Mouse (Mus musculus) layer of hippocampus, adult 2 months (tissue): ENCODE data around the gene Phf1. TPM values are rescaled to one million over a fixed set of nuclear protein-coding genes. Genes with fewer than 3 reads are reported as not detected.

Experiments used
- DNase-seq, 2 experiments: peaks; one replicate each; pipeline ENCODE4 v3.0.0; 2022; ENCODE audit warnings: low spot score in 2 of 2
- H3K27ac ChIP-seq: fragments of 200-600 bp; 2 replicates; pipeline ENCODE4 v1.8.1; 2022
- H3K4me3 ChIP-seq: fragments of 200-600 bp; 2 replicates; pipeline ENCODE4 v1.8.1; 2022; ENCODE audit warnings: mild to moderate bottlenecking
- CTCF ChIP-seq: fragments of 200-600 bp; conservative IDR thresholded peaks from 2 replicates; pipeline ENCODE4 v1.8.1; 2022; ENCODE audit warnings: antibody characterized with exemption, mild to moderate bottlenecking, moderate library complexity
- total RNA-seq, 2 experiments: library from RNA; stranded (reverse); gene quantifications; 2 replicates each; pipeline ENCODE4 v1.2.3; 2021

The Phf1 gene
- total RNA-seq, 2 experiments from 2014 or later = 31.4 to 33.9 TPM

DNA sequence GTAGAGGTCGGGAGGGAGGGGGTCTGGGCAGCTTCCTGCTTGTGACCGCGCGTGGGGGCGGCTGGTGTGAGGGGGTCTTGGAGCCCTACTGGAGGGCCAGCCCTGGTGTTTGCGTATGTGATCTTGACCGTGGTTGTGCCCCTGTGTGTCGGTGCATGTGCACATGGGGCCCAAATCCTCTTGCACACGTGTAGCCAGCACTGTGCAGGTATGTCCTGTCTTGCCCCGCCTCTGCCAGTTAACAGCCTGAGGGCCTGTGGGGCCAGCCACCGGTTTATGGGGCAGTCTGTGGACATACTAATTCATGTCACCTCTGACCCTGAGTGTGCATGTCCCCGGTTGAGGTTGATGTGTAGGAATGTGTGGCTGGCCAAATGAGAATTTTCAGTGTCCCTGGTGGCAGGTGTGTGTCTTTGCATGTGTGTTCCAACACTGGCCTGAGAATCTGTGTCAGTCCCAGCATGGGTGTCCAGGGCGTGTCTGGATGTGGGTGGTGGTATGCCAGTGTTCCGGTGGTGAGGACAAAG, 16.3 kb downstream of the Phf1 start:
- DNase-seq = no peak
- Histone ChIP-seq H3K27ac (peak overlapping the region; percentile 98), H3K4me3 (peak overlapping the region; percentile 73)
- peak; percentile 59 for TF ChIP-seq CTCF

DNA sequence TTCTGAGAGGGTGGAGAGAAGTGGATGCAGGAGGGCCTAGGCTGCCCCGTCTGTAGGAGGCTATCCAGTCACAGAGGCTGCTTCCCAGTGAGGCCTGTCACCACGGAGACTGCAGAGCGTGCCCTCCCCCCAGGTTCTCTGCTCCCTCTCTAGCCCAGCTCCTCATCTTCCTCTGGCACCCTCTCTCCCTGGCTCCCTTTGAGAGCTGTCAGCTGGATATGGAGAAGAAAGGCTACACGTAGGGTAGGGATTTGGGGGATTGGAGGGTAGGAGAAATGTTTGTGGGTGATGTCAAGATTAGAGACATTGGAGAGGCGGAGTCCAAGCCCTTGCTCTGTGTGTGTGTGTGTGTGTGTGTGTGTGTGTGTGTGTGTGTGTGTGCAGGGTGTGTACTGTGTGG, 17.0 kb downstream of the Phf1 start:
- Histone ChIP-seq H3K27ac (peak overlapping the region; percentile 98), H3K4me3 (peak overlapping the region; percentile 73)

DNA sequence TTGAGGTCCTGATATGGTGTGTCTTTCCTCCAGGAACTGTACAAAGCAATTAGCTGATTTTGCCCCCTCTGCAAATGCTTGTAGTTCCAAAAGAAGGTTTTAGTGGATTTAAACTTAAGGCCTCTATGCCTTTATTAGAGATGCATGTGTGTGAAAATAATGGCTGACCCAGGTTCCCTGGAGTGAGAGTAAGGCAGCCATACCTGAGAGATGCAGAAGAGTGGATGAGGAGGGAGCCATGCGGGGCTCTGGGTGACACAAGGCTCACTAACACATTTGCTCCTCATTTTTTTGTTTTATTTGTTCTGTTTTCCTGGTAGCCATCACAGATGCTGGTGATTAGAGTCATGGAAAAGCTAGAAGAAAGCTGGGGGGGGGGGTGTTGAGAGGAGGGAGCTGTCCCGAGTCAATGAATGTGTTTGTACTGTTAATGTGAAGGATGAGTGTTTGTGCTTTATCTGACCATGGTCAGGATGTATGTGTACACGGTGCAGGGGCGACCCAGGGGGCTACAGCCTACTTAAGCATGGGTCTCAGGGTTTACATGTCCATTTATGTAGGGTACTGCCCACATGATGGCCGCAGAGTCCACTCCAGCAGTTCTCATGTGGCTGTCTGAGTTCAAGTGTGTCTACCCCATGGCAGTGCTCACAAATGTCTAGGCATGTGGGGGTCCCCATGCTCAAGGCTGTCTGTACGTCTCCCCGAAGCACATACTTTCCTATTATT, 17.9 kb downstream of the Phf1 start:
- TF ChIP-seq CTCF = no peak
- Histone ChIP-seq H3K4me3 (peak overlapping the region; percentile 60), H3K27ac (peak overlapping the region; percentile 77)
- no peak for DNase-seq

More for the DNA sequence above, 17.0 kb downstream of the Phf1 start:
- DNase-seq = no peak
- TF ChIP-seq CTCF = no peak

DNA sequence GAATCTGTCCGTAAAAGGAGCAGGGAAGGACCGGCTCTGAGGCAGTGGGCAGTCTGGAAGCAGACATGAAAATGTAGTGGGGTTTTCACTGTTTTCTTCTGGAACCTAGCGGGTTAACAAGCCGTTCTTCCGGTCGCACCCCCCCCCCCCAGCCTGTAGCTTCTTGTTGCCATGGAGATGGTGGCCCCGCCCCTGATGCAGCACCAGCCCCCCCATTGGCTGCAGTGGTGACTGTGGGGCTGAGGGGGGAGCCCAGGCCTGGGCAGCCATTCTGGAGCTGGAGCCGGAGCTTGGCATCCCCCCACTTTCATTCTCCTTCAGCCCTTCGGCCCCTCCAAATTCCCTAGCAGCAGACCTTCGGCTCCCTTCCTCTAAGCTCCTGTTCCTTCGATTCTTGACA, 18.6 kb downstream of the Phf1 start:
- H3K27ac ChIP-seq = peak overlapping the region; percentile 77
- H3K4me3 ChIP-seq = peak overlapping the region; percentile 60
- TF ChIP-seq CTCF = no peak
- DNase-seq = peak; percentile 78 to 88

DNA sequence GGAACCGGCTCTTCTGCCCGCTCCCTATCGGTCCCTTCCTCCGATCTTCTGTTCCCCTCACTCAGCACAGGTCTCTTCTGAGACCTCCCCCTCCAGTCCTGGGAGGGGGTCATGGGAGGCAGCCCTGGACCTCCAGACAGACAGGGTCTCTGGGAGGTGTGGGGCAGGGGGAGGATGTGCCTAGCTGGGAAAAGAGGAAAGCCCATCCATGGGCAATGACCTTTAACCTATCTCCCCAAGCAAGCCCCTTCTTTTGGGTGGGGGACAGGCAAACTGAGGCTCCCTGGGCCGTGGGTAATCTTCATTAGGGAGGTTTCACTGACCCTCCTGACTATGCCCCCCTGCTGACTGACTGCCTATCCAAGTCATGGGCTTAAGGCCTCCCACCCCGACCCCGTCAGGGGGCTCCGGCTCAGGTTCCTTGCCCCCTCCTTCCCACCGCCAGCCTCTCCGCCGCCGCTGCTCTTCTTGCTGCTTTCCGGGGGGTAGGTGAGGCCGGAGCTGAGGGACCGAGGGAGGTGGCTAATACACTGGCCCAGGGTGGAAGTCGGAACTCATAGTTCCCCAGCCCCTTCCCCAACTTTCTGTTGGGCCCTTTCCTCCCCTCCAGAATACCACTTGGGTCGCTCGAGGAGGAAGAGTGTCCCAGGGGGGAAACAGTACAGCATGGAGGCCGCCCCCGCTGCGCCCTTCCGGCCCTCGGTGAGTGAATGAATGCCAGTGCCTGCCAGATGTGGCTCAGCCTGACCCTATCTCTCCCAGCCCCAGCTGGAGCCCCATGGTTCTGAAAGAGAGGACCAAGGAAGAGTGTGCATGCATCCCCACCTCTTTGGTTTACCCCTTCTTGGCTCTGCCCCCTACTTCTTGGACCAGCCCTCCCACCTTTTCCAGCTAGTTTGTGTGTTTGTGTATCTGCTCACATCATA, 19.4 kb downstream of the Phf1 start:
- H3K4me3 ChIP-seq = peak overlapping the region; percentile 60

DNA sequence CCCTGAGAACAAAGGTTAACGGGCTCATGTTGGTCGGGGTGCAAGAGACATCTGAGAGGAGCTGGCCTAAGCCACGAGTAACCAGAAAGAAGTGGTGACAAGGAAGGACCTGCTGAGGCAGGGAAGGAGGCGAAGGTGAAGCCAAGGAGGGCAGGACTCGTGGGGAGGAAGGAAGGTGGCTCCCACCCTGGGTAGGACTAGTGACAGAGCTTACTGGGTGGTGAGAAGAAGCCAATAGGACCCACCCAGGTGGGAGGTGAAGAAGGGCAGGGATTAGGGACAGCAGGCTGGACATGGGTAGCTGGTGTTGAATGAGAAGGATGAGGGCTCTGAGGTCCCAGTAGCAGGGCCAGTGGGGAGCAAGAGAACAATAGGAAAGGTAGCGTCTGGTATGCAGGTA, 20.3 kb downstream of the Phf1 start:
- H3K4me3 ChIP-seq = peak overlapping the region; percentile 60
- peak overlapping the region; percentile 77 for H3K27ac ChIP-seq
- TF ChIP-seq CTCF = no peak
- no peak for DNase-seq

More for the DNA sequence above, 19.4 kb downstream of the Phf1 start:
- TF ChIP-seq CTCF = no peak
- peak overlapping the region; percentile 77 for H3K27ac ChIP-seq
- DNase-seq = no peak

DNA sequence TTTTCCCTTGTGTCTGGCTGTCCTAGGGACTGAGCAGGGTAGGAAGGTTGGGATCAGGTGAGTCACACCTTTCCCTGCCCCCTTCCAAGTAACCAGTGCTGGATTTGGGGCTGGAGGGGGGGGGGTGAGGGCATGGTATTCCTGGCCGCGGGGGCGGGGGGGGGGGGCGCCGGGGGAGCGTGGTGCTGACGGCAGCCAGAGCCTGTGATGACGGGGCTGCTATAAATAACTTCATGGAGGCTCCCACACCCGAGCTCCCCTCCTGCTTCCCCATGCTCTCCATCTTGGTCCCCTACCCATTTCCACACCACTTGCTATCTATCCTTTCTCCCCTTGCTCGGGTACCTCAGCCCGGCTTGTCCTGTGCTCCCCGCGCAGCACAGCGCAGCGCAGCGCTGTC, 20.9 kb downstream of the Phf1 start:
- Histone ChIP-seq H3K4me3 (peak overlapping the region; percentile 17; the same call in 1 of the 2 replicates), H3K27ac (peak overlapping the region; percentile 77)
- TF ChIP-seq CTCF = no peak

DNA sequence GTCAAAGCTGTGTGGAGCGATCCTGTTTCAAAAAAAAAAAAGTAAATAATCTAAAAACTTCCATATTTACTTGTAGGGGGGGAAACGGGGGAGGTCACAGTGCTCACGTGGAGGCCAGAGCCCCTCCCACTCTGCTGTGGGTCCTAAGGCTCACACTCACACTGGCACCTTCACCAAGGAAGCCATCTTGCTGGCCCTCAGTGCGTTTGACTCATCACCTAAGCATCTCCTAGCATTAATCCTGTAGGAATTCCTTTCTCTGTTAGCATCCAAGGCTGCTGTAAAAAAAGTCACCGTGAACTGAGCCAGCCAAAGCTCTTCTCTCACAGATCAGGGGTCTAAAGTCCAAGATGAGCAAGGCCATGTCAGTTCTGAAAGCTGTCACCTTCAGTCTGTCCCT, 23.5 kb downstream of the Phf1 start:
- no peak overlapping the region for H3K4me3 ChIP-seq
- H3K27ac ChIP-seq = peak overlapping the region; percentile 36; the same call in 1 of the 2 replicates
- no peak for DNase-seq
- no peak for TF ChIP-seq CTCF

More for the DNA sequence above, 20.9 kb downstream of the Phf1 start:
- no peak for DNase-seq

DNA sequence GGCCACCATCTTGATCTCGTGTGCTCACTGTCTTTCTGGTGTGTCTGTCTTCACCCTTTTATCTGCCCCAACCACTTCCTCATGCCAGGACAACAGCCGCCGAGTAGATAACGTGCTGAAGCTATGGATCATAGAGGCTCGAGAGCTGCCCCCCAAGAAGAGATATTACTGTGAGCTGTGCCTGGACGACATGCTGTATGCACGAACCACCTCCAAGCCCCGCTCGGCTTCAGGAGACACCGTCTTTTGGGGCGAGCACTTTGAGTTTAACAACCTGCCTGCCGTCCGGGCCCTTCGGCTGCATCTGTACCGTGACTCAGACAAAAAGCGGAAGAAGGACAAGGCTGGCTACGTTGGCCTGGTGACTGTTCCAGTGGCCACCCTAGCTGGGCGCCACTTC, 24.0 kb downstream of the Phf1 start:
- DNase-seq = no peak
- peak overlapping the region; percentile 36; the same call in 1 of the 2 replicates for H3K27ac ChIP-seq
- no peak for TF ChIP-seq CTCF
- H3K4me3 ChIP-seq = no peak overlapping the region

DNA sequence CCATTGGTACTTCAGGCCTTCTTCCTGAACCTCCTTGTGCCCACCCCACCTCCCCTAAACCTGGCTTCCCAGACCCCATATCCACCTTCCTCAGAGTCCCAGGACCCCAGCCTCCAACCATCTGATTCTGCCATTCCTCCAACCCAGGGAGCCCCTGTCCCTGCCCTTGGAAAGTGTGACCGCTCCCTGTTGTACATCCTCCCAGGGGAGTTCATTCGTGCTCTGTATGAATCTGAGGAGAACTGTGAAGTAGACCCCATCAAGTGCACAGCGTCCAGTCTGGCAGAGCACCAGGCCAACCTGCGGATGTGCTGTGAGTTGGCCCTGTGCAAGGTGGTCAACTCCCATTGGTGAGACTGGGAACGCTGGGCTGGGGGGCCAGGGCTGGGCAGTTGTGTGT, 25.0 kb downstream of the Phf1 start:
- no peak for TF ChIP-seq CTCF
- Histone ChIP-seq H3K27ac (peak overlapping the region; percentile 51; the same call in 1 of the 2 replicates), H3K4me3 (no peak overlapping the region)
- no peak for DNase-seq

DNA sequence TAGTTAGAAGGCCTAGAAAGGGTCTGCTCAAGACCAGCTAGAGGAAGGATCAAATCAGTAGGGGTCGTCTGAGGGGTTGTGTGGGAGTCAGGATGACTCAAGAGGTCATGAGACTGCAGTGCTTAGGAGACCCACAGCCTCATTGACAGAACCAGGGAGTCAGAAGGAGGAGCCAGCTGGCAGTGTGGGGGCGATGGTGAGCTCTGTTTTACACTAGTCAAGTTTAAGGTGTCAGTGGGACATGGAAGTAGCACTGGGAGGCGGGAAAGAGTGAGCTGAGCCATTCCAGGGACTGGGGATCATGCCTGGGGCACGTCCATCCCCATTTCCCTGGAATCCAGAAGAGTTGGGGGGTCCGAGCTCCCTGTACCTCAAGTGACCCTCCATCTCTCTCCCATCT, 26.0 kb downstream of the Phf1 start:
- no peak for TF ChIP-seq CTCF
- no peak for DNase-seq
- peak overlapping the region; percentile 51 for H3K27ac ChIP-seq
- no peak overlapping the region for H3K4me3 ChIP-seq

DNA sequence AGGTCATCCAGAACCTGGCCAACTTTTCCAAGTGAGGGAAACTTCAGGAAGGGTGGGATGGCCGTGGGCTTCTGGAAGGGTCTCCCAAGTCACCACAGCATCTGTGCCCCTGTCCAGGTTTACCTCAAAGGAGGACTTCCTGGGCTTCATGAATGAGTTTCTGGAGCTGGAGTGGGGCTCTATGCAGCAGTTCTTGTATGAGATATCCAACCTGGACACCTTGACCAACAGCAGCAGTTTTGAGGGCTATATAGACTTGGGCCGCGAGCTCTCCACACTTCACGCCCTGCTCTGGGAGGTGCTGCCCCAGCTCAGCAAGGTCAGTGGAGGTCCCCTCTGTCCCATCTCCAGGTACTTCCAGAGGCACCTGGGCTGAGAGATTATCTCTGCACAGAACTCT, 27.0 kb downstream of the Phf1 start:
- Histone ChIP-seq H3K27ac (no peak overlapping the region), H3K4me3 (no peak overlapping the region)
- no peak for DNase-seq
- no peak for TF ChIP-seq CTCF
